Mouse (Mus musculus) thymus, adult 2 months (tissue): Measurements from ENCODE around the gene Cdc73.

Experiments used
- CTCF ChIP-seq: fragments of 200-500 bp; IDR thresholded peaks from 2 replicates; pipeline ENCODE4 v1.5.1; 2012; ENCODE audit warnings: mild to moderate bottlenecking, control low read depth, low read length, moderate library complexity, borderline replicate concordance; ENCODE audit not compliant: control insufficient read depth, poor library complexity, insufficient read depth; ENCODE audit errors: extremely low read depth
- POLR2A ChIP-seq: fragments of 200-500 bp; IDR thresholded peaks from 2 replicates; pipeline ENCODE4 v1.6.1; 2012; ENCODE audit warnings: mild to moderate bottlenecking, low read length, control low read depth, moderate library complexity; ENCODE audit not compliant: control insufficient read depth, poor library complexity, insufficient read depth; ENCODE audit errors: extremely low read depth

DNA sequence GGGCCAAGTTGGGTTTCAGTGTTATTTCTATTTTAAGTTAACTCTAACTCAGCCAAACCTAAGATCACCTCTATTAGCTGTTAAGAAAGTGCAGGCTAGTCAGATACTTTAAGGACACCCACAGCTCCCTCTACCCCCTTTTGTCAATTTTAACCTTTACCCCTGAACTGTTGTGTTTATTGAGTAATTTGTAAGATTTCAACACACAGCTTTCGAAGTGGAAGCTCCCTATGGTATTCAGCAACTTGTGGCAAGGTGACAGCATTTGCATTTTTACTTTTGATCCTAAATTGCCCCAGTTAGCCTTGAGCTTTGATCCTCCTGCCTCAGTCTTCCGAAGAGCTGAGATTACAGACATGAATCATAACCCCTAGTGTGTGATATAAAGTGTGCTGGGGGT is 148.1 kb downstream of the Cdc73 start:
- TF ChIP-seq POLR2A (no peak), CTCF (no peak)
